Mouse (Mus musculus) urinary bladder, adult 18-20 months (tissue): ENCODE results near the gene Naxe.

Source experiments
- DNase-seq, 2 experiments: peaks; one replicate each; pipeline ENCODE4 v3.0.0; 2022; ENCODE audit warnings: low spot score in 2 of 2, mixed read lengths in 2 of 2

Naxe gene

GRCm38 (mm10) chr3:88057902-88058696 lies at the start of gene Naxe:
Gene Naxe, minus strand, starts transcription at chr3:88058495.
- DNase-seq, result peak; percentile 78 to 84

- DNase-seq, result no peak
These were observed 47.8 kb upstream of the Naxe start for GRCm38 (mm10) chr3:88106126-88106525.

- no peak for DNase-seq
These were observed 44.3 kb upstream of the Naxe start for GRCm38 (mm10) chr3:88102611-88103010.

- no peak for DNase-seq
These were observed 43.9 kb upstream of the Naxe start for GRCm38 (mm10) chr3:88102196-88102595.

GRCm38 (mm10) chr3:88101736-88102135 lies 43.4 kb upstream of the Naxe start:
- no peak for DNase-seq

- DNase-seq, result no peak
These were observed 42.0 kb upstream of the Naxe start for GRCm38 (mm10) chr3:88100251-88100650.

- DNase-seq, result no peak
These were observed 39.4 kb upstream of the Naxe start for GRCm38 (mm10) chr3:88097666-88098065.

GRCm38 (mm10) chr3:88094126-88094525 lies 35.8 kb upstream of the Naxe start:
- DNase-seq, result no peak

- DNase-seq, result no peak
These were observed 32.3 kb upstream of the Naxe start for GRCm38 (mm10) chr3:88090616-88091015.

- no peak for DNase-seq
These were observed 31.8 kb upstream of the Naxe start for GRCm38 (mm10) chr3:88090106-88090505.

GRCm38 (mm10) chr3:88087688-88088087 lies 29.4 kb upstream of the Naxe start:
- no peak for DNase-seq

GRCm38 (mm10) chr3:88085459-88085858 lies 27.2 kb upstream of the Naxe start:
- no peak for DNase-seq

GRCm38 (mm10) chr3:88084001-88084400 lies 25.7 kb upstream of the Naxe start:
- DNase-seq, result no peak

GRCm38 (mm10) chr3:88082663-88083062 lies 24.4 kb upstream of the Naxe start:
- DNase-seq, result no peak

GRCm38 (mm10) chr3:88082224-88082618 lies 23.9 kb upstream of the Naxe start:
- no peak for DNase-seq

- peak; percentile 71 to 80 for DNase-seq
These were observed 23.3 kb upstream of the Naxe start, which contains the start of gene Iqgap3 for GRCm38 (mm10) chr3:88081345-88082223. Gene Iqgap3, plus strand, starts transcription at chr3:88081971.

GRCm38 (mm10) chr3:88078204-88078603 lies 19.9 kb upstream of the Naxe start, which contains the start of gene Ttc24:
Gene Ttc24, minus strand, starts transcription at chr3:88078304.
- DNase-seq, result no peak

- DNase-seq, result no peak
These were observed 19.1 kb upstream of the Naxe start for GRCm38 (mm10) chr3:88077441-88077840.

- DNase-seq, result no peak
These were observed 16.5 kb upstream of the Naxe start for GRCm38 (mm10) chr3:88074766-88075165.

GRCm38 (mm10) chr3:88074351-88074750 lies 16.1 kb upstream of the Naxe start:
- DNase-seq, result no peak

GRCm38 (mm10) chr3:88073631-88074030 lies 15.3 kb upstream of the Naxe start:
- no peak for DNase-seq

GRCm38 (mm10) chr3:88071783-88072182 lies 13.5 kb upstream of the Naxe start:
- DNase-seq, result peak; percentile 70 to 87

- DNase-seq, result no peak
These were observed 10.1 kb upstream of the Naxe start for GRCm38 (mm10) chr3:88068386-88068785.
